In the genomic region with DNA sequence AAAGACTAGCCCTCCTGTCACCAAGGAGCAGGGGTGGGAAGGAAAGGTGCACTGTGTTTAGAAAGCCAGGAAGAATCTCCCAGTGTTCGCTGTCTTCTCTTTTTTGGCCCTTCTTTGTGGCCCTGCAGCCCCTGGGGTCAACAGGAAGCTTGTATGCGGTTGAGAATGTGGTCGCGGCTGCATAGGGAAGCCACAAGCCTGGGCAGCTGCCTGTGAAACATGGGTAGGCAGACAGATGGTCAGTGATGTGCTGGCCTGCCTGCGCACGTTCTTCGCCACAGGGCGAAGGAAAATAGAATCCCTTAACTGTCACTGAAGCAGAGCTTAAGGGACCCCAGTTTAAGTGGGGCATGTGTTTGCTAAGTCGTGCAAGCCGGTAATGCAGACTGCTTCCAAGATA, we compare ENCODE assay signal across 16 mouse cellular contexts.
"Had no signal": no experiment of that assay in that cellular context is flagged by ENCODE, and none has a peak within 500 bp of the region (broad histone marks: within the 10 kb centered on the region; RNA-seq: fewer than 3 reads in every experiment).

No protein-coding gene starts in this region.

- H3K4me2 ChIP-seq: intestine, embryonic 15.5 days; liver, embryonic 15.5 days; lung, embryonic 15.5 days; midbrain, embryonic 12.5 days; midbrain, embryonic 15.5 days; stomach, embryonic 15.5 days had no signal

- H3K9ac ChIP-seq: intestine, embryonic 15.5 days; liver, embryonic 15.5 days; lung, embryonic 15.5 days; midbrain, embryonic 12.5 days; midbrain, embryonic 15.5 days; stomach, embryonic 15.5 days had no signal

- H3K4me1 ChIP-seq: intestine, embryonic 15.5 days; lung, embryonic 15.5 days; midbrain, embryonic 12.5 days; midbrain, embryonic 15.5 days; stomach, embryonic 15.5 days had no signal

- H3K4me3 ChIP-seq: intestine, embryonic 15.5 days; liver, embryonic 15.5 days; lung, embryonic 15.5 days; midbrain, embryonic 12.5 days; midbrain, embryonic 15.5 days; stomach, embryonic 15.5 days had no signal

- ATAC-seq: intestine, embryonic 15.5 days; midbrain, embryonic 15.5 days had no signal

- DNase-seq: kidney, adult 18-20 months; kidney, adult 9 months; kidney, postnatal 14 days; kidney, postnatal 4 days; lung, adult 18-20 months; lung, postnatal 10 days; lung, postnatal 4 days; right cerebral cortex, postnatal 25 days; spleen, adult 18-20 months; thymus, postnatal 25 days had no signal

- H3K27ac ChIP-seq: intestine, embryonic 15.5 days; liver, embryonic 15.5 days; lung, embryonic 15.5 days; midbrain, embryonic 12.5 days; midbrain, embryonic 15.5 days; stomach, embryonic 15.5 days had no signal

- H3K27me3 ChIP-seq: intestine, embryonic 15.5 days; liver, embryonic 15.5 days; lung, embryonic 15.5 days; midbrain, embryonic 12.5 days; midbrain, embryonic 15.5 days; stomach, embryonic 15.5 days had no signal

- H3K9me3 ChIP-seq: intestine, embryonic 15.5 days; liver, embryonic 15.5 days; lung, embryonic 15.5 days; midbrain, embryonic 12.5 days; midbrain, embryonic 15.5 days; stomach, embryonic 15.5 days had no signal
